Mouse (Mus musculus) right cerebral cortex, postnatal 25 days (tissue): ENCODE data around the gene Asic4.

ENCODE experiments used
- DNase-seq: peaks from one replicate; pipeline ENCODE4 v3.0.0; 2022

Asic4 gene

DNA sequence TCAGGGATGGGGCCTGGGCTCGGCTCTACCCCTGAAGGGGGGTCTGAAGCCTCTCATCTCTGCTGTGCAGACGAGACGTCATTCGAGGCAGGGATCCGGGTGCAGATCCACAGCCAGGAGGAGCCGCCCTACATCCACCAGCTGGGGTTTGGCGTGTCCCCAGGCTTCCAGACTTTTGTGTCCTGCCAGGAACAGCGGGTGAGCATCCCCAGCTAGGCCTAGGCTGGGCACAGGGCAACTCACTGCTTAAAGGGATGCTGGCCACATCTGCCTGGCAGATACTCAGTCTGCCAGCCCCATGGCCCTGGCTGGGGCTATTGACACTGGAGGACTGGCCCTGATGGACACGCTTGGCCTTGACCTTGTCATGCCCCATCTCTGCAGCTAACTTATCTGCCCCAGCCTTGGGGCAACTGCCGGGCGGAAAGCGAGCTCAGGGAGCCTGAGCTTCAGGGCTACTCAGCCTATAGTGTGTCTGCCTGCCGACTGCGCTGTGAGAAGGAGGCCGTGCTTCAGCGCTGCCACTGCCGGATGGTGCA lies 19.1 kb downstream of the Asic4 start:
- no peak for DNase-seq

DNA sequence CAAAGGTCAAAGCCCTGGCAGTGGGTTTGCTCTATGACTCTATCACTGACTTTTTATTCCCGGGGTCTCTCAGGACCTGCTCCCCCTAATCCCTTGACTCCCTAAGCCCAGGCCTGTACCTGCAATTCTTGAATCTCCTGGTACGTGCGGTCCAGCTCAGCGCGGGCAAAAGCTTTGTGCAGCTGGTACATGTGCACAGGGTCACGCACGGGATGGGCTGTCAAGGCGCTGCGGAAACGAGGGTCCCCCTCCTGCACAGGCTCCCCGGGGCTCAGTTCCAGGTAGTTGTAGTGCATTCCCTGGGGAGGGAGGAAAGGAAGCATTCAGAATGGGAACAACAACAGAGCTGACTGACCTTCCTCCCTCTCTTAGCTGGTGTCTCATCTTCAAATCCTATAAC lies 26.2 kb downstream of the Asic4 start:
- DNase-seq = no peak

DNA sequence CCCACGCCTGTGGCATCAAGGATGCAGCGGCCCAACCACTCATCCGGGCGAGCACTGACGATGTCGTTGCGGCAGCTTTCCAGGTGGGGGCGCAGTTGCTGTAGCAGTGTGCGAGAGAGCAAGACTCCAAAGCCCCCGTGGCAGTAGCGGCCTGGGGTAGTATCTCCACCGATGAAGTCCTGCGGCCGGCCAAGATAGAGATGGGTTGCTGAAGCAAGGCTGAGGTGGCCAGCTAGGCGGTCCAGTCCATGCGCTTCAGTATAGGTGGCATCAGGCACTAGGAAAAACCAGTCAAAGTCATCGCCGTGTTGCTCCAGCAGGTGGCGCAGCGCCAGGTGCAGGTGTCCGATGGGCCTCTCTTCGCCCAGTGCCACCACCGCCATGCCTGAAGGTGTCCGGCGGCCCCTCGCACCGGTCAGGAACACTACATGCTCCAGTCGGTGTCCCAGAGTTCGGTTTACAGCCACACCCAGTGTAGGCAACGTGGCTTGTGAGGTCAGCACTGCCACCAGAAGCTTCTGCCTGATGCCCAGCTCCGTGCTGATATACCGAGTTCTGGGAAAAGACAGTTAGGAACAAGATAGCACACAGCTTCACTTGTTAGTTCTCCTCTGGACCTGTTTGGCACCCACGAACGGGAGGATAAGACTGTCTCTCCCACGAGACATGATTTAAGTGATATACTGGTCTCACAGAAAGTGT lies 27.2 kb downstream of the Asic4 start:
- peak; percentile 85 for DNase-seq

DNA sequence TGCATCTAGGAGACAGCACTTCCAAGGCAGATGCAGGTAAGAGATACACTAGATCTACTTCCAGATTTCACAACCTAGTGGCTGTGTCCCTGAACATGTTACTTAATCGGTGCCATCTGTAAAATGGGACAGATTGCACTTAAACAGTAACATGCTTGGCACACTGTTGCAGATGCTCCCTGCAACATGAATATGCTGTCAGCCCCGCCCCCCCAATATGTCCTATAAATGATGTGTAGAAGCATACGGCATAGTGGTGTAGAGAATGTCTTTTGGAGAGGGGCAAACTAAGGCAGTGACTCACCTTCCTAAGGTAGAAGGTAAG lies 27.7 kb downstream of the Asic4 start:
- no peak for DNase-seq

DNA sequence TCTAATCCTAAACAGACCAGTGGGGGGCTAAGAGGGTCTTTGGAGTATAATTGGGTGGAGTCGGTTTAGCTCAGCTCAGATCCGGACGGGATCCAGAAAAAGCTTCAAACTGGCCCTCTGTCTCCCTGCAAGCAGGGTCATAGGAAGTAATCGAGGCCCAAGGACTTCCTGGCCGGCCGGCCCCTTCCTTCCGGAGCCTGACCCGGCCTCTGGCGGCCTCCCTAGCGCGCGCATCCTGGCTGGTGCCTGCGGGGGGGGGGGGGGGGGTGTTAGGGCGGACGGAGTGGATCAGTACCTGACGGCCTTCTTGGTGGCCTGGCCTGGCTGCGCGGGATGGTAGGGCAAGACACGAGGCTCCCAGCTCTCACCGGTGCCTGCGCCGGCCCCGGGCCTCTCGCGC lies 28.3 kb downstream of the Asic4 start:
- DNase-seq = no peak

DNA sequence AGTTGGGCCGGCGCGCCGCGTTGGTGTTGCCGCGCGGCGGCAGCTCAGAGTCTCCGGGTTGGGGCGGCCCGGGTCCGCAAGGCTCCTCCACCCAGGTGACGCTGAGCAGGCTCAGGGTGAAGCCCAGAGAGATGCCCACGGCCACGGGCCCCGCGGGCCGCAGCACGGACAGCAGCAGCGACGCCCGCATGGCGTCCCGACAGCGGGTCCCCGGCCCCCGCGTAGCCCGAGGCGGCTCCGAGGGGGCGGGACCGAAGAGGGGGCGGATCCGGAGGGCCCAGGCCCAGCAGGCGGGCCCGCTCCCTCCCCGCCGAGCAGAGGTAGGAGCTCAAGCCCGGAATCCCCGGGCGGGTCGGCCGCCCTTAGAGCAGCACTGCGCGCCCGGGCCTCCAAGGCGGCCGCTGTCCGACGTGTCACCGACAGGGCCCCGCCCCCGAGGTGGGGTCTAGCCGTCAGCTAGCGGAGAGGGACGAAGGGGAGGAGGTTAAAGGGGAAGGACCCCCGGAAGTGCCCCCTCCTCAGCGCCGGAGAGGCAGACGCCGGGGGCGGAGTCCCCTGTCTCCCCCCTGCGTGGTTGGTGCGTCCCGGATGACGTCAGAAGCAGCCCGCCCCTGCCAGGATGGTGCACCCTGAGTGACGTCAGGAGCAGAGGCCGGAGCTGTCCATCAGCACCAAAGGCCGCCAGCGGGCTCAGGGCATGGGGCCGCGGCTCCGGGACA lies 28.8 kb downstream of the Asic4 start, which contains the start of the genes Chpf and Tmem198:
TSS of gene Chpf (minus strand) at position 392 of the 719 bp plus-strand sequence.
TSS of gene Tmem198 (plus strand) at position 617 of the 719 bp plus-strand sequence.
- peak; percentile 97 for DNase-seq

DNA sequence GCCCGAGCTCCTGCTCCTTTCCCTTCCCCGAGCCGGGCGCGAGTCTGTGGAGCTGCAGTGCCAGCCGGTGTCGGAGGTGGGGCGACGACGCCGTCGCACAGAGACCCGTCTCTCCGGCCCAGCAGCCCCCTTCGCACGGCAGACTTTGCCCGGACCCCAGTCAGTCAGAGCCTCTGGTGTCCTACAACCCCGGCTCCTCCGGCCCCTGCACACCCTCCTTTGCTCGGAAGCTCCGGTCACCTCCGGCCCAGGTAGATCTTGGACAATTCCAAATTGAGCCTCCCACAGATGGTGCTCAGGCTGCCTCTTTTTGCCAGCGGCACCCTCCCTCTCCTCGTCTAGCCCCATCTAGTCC lies 29.4 kb downstream of the Asic4 start:
- DNase-seq = no peak

DNA sequence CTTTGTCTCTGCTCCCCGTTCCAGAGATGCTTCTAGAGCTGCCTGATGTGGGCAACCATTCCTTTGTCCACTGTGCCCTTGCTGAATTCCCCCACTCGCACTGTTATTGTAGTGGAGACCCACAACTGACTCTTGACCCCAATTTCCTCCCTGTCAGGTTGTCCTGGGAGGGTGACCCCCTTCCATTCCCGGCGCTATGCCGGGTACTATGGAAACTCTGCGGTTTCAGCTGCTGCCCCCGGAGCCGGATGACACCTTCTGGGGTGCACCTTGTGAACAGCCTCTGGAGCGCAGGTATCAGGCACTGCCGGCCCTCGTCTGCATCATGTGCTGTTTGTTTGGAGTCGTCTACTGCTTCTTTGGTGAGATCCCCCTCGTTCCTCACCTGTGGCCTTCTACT lies 29.8 kb downstream of the Asic4 start:
- no peak for DNase-seq

DNA sequence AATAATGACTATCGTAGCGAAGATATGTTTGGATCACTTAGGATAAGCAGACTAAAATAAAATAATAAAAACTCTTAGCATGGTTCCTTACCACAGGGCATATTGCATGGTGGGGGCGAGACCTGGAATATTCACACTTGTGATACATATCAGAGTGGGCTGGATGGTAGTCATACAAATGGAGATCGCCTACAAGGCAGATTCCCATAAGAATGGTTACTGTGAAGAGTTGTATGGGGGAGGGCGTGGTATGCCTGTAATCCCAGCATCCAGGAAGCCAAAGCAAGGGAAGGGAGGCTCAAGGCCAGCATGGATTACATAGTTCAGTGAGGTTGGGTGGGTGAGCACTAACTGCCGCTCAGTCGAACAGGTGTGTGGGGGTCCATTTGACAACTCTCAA lies 30.5 kb downstream of the Asic4 start:
- DNase-seq = no peak

DNA sequence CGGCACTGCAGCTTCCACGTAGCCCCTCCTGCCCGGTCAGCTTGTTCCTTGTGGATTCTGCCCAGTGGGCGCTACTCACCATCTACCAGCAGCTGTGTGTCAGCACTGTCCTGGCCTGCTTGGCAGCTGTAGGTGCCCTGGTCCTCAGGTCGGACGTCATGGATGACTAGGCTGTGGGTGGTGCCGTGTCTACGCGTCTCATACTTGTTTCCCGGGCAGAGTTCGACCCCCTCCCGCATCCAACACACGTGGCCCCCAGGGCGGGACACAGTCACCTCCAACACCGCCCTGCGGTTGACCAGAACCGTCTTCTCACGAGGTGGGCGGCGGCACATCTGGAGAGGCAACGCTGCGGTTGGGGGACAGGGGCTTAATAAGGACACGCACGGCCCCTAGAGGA lies 36.3 kb downstream of the Asic4 start:
- DNase-seq = no peak

DNA sequence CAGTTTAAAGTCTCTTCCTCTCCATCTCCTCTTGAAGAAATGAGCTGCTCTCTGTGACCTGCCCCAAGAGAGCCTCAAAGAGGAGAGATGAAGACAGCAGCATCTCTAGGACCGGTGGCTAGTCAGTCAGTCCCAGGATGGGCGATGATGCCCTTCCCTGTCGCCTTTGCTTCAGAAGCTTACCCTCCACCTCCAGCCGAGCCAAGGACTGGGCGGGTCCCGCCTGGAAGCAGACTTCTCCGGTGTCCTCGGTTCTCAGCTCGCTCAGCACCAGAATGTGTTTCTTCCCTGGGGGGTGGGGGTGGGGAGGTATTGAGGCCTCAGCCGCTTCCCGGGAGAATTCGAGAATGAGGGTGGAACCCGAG lies 36.8 kb downstream of the Asic4 start:
- no peak for DNase-seq

DNA sequence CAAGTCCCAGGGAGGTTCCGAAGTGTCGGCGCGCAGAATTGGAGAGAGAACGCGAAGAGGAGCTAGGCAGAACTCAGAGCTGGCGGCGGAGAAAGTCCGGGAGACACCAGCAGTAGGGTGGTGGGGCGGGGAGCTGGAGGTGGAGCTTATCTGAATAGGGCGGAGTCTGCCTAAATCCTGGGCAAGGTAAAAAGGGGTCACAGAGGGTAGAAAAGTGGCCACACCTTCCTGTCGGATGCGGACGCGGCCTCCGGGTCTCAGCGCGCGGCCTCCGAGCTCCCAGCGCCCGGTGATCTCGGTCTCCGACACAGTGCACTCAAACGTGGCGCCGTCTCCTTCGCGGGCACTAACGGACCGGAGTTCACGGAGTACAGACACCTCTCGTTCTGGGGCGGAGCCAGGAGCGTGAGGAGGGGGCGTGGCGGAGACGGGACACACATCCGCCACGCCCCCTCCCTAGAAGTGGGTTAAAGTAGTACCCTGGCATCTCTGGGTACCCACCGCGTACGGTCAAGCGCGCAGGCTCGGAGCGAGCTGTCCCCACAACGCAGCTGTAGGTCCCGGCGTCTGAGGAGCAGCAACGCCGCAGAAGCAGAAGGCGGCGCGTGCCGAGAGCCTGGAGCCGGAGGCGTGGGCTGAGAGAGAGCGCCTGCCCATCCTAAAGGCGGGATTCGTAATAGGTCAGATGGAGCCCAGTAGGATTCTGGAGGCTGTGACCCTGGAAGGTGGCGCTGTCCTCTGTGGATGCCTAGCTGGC lies 37.3 kb downstream of the Asic4 start:
- peak; percentile 68 for DNase-seq

DNA sequence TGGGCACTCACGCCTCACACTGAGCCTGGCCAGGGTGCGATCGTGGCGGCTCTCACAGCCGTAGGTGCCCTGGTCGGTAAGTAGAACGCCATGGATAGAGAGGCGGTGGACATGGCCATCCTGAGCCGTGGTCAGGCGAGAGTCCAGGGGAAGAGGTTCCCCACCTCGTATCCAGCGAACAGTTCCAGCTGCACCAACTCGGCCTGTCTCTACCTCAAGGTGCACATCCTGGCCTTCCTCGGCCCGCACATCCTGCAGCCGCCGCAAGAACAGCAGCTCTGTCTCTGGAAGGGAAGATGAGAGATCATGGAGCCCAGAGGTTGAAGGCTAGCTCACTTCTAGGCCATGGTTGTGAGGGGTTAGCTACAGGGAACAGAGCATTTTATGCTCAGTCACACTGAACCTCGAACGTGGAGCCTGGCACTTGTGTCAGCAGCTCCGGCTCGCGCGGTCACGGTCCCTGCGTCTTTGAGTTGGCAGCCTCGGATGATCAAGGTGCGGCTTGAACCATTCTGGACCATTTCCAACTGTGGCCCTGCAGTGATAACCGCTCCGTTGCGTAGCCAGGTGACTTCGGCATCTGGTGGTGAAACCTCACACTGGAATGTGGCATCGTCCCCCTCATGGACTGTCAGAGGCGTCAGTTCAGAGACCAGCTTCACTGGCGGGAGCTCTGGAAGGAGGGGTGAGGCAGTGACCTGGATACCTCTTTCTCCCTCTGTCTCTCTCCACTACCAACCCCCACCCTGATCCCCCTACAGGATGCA lies 40.7 kb downstream of the Asic4 start:
- no peak for DNase-seq

DNA sequence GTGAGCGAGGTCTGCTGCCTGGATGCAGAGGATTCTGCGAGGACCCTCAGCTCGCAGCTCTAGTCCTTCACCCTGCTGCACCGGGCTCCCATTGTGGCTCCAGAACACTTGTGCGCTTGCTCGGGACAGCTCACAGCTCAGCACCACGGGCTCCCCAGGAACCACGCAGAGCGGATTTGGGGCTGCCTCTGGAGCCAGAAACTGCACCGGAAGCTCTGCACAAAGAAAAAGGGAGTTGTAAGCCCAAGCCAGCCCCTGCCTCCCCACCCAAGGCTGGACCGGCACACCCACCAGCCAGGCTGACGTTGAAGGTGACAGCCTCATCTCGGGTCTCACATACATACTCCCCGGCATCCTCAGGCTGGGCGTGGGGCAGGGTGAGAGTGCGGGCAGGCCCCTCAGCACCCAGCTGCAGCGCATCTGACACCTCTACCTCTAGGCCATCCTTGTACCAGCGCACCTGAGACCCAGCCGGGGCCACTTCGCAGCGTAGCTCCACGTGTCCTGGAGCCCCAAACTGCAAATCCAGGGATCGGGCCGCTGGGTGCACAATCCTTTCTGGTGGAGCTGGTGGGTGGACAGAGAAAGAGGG lies 42.4 kb downstream of the Asic4 start:
- no peak for DNase-seq

DNA sequence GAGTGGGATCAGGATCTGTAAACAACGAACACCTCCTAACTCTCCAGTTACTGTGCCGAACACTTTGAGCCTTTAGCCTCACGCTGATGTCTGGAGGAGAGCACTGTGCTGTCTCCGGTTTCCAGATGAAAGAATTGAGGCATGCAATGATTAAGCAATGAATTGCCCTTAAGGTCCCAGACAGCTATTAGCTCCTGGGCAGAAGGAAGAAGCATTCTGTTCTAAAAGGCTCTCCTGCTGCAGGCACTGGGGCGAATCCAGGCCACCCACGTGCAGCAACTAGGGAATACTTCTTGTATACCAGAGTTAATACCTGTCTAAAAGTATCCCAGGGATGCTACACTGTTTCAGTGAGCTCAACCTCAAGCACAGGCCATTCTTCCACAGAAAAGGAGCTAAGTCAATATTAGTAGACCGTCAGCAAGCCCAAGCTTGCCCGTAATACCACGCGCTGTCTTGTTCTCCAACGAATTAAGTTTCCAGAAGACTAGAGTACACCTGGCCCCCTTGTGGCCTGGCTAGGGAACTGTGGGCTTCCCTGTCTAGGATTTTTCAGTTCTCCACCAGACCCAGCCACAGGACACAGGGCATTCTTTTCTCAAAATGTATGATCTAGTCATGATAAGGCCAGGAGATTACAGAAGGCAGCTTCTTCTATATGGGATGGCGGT lies 44.8 kb downstream of the Asic4 start:
- no peak for DNase-seq

DNA sequence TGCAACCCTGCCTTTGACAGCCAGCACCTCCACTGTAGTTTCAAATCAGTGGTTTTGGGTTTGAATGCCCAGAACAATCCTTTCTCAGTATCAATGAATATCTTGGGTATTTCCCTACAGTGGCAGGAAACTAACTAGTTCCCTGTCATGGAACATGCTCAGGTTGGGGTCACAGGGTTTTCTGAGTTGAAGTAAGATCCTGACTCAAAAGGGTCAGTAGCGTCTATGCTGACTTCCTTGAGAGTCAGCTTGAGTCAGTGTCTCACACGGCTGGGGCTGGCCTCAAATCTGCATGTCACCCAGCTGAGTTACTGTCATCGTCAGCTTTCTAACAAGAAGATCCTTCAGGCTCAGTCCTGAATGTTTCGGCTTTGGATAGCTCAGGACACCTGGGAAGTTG lies 48.7 kb downstream of the Asic4 start:
- no peak for DNase-seq

DNA sequence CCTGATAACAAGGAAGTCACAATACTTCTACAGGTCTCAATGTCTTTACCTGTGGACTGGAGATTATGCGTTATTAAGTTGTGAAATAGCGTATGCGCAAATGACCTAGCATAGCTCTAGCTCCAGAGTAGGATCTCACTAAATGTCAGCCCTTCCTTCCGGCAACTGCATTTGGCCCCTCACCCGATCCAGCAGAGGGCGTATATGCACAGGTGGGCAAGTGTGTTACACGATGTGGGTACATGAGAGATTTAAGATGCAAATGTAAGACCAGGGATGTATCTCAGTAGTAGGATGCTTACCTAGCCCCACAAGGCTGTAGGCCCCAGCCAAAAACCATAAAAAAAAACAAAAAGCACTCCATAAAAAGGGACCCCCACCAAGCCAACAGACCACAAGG lies 49.2 kb downstream of the Asic4 start:
- DNase-seq = no peak

DNA sequence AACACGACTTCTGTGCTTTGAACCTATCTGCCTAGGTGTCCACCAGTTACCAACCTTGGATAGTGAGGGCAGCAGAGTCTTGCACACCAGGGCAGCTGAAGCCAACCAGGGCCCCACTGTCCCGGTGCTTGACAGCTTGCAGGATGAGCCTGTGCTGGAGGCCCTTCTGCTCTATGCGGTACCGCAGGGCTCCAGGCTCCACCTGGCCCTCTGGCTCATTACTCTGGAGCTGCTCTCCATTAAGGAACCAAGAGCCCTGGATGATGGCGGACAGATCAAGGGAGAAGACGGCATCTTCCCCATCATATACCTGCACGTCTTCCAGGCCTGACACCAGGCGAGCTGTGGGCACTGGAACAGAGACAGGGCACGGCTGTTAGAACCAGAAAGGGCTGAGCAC lies 51.7 kb downstream of the Asic4 start:
- no peak for DNase-seq

DNA sequence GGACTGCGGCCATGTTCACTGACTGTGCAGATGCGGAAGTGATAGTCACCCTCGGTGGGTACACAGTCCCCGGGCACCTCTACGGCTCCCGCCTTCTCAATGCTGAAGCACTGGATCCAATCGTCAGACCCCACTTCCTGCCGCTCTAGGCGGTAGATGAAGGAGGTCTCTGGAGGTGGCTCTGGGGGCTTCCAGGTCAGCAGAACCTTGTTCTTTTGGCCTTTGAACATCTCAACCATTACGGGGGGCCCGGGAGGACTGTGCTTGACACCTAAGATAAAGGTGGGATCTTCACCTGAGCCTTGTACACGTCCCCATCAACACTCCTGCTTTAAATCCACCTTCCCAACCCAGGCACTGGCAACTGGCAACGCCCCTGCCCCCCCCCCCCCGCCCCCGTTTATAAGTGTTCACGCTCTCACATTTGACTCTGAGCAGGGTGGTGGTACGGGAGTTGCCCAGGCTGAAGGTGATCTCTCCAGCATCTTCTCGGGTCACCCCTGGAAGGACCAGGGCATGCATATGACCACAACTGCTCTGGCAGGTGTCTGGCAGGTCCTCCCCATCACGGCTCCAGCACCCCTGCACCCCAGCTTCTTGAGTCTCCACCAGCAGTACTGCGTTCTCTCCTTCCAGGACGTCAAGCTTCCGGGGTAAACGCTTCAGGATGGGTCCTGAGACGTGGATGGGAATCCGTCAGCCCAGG lies 52.9 kb downstream of the Asic4 start:
- no peak for DNase-seq

DNA sequence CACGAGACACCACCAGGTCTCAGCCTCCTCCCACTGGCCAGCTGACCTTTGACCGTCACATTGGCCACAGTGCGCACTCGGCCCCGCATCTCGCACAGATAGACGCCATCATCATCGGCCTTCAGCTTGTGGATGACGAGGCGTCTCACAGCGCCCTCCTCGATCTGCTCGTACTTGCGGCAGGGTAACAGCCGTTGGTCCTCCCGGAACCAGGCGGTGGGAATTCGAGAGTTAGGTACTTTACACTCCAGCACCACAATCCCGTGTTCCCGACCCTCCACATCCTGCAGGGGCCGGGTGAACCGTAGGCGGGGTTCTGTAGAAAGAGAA lies 53.4 kb downstream of the Asic4 start:
- DNase-seq = no peak

DNA sequence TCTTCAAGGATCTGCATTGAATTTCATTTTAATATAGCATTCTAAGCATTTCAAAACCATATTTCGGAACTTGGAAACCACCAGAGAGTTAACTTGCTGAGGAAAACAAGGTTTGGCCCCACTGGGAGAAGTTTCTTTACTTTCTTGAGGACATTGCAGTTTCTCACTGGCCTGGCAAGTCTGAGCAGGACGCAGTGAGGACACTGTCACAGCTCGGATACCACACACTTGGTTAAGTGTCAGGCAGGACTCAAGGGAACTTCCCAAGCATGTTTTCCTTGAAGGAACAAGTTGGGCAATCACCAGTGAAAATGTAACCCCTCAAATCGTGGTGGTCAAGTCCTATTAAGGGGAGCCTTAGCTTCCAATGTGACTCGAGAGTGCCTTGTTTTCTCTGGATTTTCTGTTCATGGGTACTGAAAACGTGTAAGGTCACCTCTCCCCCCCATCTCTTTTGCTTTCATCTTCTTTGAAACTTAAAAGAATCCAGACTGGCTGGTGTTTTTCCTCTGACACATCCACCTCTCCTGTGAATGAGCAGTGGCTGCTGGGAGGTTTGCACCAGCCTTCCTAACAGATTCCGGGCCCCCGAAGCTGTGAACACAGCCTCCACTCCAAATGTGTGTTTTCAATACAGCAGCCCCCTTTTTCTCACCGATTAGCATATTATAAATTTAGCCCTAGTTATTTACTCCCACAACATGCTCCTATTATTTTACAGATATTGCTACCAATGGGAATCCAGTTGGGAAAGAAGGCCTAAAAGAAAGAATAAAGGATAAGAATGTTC lies 54.2 kb downstream of the Asic4 start:
- DNase-seq = no peak
